Mouse (Mus musculus) spleen, adult 18-20 months (tissue): Measurements from ENCODE around the gene D430041D05Rik.

ENCODE experiments used
- DNase-seq, 2 experiments: peaks; one replicate each; pipeline ENCODE4 v3.0.0; 2022; ENCODE audit warnings: mixed read lengths in 2 of 2

The D430041D05Rik gene

DNA sequence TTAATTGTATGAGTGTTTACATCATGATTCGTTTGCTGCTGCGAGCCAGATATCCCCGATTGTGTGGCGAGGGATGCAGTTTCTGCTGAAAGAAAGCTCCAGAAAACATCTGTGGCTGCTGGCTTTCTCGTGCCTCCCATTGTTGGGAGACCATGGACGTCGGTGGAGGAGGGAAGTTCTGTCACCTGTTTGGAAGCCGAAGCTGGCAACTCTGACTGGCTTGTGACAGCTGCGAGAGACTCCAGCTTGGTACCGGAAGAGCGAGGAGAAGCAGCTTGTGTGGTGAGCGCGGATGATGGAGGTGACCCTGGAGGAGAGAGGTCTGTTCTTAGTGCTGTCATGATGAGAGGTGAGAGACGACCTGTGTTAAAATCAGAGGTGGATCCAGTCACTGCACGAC is 154.2 kb downstream of the D430041D05Rik start:
- DNase-seq, result no peak

DNA sequence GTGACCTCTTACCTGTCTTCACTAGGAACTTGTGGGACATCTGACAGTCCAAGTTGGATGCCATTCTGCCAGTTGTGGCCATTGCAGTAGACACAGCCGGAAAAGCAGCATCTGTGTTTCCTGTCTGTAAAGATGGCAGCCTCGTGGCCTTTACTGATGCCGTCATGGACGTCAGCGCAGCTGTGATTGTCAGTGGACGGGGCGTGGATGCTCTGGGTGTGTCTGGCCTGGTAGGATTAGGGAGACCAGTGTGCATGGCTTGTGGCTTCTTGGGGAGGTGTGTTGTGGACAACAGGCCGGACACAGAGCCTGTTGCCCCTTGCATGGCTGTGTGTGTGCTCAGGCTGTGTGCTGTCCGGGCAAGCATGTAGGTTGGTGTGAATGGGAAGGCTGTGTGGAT is 155.9 kb downstream of the D430041D05Rik start:
- DNase-seq, result no peak

DNA sequence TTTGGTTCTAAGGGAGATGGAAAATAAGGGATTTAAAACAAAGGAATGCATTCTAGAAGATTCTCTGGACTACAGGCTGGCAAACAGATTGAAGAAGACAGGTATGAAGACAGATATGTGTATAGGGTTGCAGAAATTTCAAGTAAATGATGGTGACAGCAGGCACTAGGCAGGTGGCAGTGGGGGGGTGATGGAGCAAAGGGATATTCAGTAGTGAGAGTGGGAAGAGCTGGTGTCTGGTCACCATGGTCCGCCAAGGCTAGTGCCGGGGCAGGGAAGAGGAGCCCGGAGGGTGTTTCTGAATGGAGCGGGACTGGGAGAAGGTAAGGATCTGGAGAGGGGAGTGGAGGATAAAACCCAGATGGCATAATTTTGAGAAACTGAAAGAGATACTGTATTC is 157.5 kb downstream of the D430041D05Rik start:
- no peak for DNase-seq

DNA sequence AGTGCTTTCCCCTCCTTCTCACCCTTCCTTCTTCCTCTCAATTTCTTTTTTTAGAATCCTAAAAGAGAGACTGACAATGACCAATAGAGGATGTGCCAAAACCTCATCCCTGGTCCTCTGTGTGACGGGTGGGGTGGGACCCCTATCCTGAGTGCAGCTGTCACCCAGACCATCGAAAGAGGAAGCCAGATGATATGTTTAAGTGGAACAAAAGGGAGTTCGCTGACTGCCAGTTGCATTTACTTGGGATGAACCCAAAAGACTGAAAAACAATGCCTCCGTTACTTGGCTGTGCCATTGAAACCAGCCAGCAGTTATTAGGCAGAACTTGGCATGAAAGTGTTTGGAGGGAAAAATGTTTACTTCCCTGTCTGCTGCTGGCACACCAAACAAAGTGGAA is 159.2 kb downstream of the D430041D05Rik start:
- no peak for DNase-seq

DNA sequence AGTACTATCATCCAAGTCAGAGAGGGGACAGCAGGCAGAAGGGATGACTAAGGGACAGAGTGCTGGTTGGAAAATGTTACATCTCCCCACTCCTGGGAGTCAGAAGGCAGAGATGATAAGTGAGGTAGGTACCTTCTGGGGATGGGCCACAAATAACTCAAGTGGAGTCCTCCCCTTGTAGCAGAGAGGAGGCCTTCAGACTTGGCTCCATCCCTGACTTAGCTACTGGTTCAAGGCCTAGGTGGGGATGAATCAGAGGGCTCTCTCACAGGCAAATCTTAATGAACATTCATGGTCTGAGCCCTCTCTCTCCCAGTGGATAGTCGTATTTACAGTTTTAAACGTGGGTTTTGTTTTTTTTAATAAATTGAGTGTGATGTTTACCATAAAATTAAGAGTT is 161.0 kb downstream of the D430041D05Rik start:
- no peak for DNase-seq

DNA sequence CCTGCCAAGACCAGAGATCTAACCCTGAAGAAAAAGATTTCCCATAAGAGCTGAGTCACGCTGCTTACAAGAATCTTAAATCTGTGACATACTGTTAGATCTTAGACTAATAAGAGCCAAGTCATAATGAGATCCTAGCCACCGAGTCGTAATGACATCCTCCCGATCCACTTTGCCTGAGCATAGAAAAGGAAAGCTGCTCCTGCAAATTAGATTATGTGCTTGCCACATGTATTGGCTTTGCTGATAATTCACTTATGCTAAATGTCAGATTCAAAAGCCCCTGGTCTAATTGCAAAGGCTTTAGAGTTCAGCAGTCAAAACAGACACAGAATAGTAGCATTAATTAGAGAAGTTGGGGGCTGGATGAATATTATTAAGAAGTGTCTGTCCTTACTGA is 164.0 kb downstream of the D430041D05Rik start:
- DNase-seq, result no peak

DNA sequence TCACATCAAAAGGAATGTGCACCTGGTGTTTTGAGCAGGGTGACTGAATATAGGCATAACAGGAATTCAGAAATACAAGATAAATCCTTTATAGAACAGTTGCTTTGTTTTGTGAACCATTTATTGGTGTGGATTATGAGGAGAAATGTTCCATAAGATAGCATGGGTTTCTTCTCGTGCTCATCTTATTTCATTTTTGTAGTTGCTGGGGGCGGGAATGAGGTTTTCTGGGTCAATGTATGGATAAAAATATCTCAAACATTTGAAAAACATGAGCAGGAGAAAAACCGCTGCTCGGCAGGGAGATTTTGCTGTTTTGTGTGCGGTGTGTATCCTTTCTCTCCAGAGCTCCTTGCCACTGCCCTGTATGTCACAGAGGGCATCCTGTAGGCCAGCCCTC is 168.8 kb downstream of the D430041D05Rik start:
- no peak for DNase-seq

DNA sequence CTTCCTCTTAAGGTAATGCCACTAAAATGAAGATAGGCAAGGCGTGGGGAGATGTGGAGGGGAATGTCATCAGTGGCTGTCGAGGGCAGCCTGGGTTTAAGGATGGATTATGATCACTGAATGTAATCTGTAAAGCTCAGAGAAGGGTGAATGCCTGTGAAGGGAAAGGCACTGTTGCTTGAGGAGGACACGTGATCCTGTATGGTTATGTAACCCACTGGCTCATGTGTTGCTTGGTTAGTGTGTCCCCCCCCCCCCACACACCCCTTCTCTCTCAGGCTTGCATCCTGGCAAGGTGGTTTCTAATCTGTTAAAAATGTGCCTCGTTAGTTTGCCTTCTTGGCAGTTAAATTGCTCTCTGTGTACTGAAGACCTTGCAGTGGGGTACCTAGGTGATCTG is 173.7 kb downstream of the D430041D05Rik start:
- DNase-seq, result no peak

DNA sequence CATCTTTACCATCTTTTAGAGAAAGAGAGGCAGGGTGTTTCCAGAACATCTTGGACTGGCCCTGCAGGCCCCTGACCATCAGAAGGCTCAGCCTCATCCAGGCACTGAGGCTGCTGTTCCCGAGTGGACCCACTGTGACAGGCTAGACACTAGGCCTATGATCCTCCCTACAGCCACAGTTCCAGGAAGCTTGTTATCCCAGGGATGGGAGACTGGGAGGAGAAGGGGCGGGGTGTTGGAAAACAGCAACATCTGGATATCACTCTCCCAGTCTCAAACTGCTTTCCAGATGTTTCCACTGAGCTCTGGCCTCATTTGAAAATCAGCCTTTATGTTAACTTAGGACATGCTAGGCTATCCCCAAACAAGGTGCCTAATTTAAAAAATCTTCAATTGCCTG is 180.4 kb downstream of the D430041D05Rik start:
- DNase-seq, result no peak

DNA sequence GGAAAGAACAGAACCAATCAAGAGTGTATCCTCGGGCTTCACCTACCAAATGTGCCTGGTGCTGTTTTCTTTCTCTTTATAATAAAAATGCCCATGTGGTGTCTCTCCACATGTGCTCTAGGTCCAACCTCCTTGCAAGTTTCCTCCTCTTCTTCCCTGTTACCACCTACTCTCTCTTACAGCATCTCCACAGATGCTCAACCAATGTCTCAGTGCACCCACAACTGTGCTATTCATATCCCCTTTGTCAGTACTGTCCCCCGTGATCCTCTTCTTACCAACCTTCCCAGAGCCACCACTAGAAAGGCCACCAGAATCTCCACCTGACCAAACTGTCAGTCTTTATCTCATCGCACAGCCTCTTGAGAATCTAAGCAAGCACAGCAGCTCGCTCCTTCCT is 184.8 kb downstream of the D430041D05Rik start:
- DNase-seq, result no peak

DNA sequence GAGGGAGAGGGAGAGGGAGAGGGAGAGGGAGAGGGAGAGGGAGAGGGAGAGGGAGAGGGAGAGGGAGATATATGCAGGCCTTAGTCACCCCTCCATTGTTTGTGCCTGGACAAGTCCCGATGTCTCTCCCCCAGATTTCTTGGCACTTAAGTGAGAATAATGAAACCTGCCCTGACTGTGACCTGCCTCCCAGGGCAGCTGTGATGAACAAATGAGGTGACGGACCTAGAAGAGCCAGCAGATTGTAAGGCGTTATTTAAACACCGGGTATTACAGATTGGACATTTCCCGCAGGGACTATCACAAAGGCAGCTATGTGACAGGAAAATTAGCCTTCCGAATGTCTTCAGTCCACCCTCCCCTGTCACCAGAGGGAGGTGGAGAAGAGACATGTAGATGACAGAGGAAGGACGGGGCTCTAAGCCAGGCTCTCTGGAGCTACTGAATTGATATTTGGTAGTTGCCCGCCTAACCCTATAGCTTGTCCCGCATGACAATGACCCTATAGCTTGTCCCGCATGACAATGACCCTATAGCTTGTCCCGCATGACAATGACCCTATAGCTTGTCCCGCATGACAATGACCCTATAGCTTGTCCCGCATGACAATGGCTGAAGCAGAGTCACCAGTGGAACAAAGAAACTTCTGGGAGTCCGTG is 191.0 kb downstream of the D430041D05Rik start:
- no peak for DNase-seq

DNA sequence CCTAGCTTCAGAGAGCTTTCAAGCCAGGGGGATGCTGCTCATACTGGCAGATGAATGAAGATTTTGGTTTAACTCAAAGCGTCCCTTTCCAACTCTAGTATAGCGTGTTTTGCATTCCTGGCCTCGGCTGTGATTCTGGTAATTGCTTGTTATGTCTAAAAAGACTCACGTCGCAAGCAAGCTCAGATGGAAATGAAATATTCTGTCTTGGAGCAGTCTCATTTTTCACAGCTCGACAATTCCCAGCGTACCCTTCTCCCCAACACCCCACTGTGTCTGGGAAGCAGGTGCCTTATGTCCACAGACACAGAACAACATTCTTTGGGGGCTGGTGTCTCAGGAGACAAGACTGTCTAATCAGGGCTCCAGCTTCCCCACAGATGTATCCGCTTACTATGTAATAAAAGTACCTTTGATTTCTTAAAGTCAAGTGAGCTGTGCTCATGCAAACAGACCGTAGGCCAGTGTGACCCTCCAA is 192.2 kb downstream of the D430041D05Rik start:
- no peak for DNase-seq

DNA sequence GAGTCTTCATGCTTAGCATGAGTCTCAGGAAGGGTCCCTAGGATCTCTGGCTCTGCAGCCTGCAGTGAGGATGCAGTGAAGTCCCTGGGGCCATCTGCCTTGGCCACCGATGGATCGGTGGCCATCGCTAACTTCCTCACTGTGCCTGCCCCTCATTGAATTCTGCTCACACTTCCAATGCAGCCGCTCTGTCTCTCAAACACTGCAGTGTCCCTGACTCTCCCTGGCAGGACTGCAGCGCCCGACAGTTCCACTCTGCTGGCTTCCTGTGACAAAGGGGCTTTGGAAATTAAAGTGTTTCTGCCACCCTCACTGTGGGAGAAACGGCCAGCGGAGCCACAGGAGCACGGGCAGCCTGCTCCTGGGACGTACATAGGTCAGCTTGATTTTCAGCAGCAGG is 192.7 kb downstream of the D430041D05Rik start:
- no peak for DNase-seq

DNA sequence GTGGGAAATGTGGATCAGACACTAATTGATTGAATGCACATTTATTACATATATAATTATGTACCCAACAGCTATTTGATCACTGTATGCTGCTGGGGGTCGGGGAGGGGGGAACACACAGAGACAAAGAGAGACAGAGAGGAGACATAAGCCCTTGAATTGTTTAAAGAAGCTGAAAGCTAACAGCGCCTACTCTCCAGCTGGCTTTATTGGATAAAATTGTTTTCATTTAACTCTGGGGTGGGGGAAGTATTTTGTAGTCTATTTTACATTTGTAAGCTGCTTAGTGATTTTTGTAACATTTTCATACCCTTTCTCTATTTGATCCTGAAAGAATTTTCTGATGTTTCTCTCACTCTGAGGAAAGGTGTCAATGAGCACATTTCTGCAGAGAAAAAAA is 201.4 kb downstream of the D430041D05Rik start:
- no peak for DNase-seq

DNA sequence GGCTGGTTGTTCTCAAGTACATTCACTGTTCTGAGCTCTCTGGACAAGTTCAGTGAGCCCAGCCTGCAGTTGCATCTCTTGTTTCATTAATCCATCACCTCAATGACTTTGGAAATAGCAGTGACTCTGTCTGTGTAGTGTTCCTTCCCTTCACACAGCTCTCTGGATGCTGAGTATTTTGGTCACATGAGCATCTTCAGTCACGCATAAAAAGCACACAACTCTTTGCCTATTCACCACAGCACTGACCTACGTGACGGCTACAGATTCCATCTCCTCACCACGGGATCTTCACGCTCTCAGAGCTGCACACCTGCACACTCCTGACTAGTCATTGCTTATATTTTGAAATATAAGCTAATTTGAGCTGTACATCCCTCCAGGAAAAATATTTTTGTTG is 202.4 kb downstream of the D430041D05Rik start:
- no peak for DNase-seq

DNA sequence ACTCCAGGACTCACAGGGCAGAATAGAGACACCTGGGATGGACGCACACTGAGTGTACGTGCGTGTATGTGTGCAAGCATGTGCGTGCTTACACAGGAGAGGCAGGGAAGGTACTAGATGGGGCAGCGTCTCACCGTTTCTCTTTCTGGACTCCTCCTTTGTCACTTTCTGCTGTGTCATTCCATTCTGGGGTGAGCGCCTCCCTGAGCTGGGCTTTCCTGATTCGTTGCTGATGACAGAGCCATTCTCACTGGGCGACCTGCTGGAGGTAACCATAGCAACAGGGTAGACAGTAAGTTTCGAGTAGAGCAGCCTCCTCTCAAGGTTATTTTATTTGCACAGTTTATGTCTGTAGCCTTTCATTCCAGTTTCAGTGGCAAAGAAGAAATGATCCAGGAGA is 202.9 kb downstream of the D430041D05Rik start:
- DNase-seq, result no peak

DNA sequence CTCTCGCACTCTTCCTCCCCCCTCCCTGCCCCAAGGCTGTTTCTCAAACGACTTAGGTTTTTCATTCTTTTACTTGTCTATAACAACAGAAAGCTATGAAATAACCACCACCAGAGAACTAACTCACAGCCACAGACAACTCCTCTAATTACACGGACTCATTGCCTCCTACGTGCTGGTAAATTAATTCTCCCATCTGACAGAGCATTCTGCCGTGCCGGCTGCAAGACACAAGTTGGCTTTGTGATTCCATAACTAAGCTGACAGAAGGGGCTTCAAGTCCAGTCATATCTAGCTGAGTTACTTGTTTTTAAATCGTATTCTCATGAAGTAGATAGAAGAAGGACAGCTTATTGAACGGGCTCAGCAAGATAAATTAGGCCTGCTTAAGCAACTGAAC is 205.2 kb downstream of the D430041D05Rik start:
- no peak for DNase-seq

DNA sequence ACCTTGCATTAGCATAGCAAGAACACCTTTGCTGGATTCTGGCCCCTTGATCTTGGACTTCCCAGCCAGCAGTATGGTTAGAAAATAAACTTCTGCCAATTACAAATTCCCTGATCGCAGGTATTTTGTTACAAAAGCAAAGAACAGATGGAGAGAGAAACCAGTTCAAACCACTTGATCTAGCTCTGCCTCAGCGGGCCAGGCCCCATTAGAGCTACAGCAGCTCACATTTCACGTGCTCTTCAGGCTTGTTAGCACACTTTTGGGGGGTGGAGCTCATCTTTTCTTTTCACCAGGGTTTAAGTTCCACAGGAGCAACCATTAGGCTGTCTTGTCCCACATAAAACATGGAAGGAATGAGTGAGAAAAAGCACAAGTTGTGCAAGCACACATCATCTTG is 210.6 kb downstream of the D430041D05Rik start:
- no peak for DNase-seq

DNA sequence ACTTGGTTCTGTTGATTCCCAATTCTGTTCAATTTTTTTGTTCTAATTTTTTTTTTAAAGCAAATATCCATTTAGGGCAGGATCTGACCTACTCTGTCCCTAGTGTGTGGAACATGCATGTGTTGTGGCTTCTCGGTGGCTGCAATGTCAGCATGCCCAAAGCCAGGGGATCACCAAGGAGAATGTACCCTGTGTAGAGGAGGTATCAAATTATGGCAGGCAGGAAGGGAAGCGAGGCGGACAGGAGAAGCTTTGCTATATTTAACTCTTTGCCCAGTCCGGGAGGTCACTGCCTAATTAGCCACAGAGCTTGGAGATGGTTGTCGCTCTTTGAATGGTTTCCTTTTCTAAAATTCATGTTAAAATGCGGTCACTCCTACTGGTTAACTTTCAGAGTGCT is 212.6 kb downstream of the D430041D05Rik start:
- DNase-seq, result no peak

DNA sequence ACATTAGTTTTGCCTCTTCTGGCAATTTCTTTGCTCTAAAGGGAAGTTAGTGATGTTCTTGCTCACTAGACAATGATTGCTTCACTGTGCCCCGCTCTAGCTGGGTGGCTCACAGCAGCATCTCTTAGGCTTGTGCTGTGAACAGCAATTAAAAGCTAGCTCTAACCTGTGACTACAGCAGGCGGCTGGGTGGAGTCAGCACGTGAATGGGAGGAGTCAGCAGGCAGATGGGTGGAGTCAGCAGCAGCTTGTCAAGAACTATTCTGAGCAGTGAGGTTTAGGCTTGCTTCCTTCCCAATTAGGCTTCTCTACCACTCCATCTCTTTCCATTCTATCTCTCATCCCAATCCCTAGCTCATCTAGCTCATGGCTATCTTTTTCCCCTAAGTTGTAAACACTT is 213.5 kb downstream of the D430041D05Rik start:
- no peak for DNase-seq

DNA sequence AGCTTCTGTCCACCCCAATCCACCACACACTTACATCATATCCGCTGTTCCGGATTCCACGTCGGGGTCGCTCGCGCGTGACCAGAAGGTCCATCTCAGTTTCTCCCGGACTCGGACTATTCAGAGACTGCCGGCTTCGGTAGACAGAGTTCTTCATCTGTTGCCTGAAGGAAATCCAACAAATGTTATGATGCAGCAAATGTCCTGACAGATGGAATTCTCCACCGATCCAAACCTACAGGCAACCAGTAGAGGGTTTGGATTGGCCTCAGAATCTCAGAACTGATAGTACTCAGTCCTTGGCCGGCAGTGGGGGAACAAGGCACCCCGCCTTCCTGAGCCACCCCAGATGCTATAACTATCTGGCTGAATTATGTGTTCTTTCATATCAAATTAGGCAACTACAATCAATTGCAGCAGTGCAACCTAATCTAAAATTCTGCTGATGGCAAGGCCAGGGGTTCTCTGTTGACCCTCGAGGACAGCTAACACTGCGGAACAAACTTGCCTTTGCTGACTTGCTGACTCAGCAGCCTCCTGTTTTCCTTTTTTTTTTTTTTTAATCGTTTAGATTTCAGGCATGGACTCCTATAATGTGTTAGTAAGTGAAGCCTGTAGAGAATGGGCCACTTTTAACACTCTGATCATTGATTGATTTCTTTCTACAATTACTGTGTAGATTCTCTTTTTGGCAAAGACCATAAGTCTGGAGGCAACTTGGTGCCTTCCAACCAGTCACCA is 218.2 kb downstream of the D430041D05Rik start:
- no peak for DNase-seq

DNA sequence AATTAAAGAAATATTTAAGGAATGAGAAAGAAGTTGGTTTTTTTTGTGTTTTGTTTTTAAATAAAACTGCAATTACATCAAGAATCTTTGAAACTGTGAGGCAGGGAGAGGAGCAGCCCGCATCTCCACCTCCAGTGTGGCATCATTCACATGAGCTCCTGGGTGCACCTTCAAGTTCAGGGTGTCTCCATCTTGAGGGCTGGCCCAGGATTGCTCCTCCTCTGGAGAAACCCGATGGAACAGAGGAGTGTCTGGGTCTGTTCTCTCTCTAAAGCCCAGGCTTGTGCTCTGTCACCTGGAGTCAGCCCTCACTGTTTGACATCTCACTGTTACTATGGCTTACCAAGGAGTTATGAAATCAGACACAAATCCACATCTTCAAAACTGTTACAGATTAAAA is 219.1 kb downstream of the D430041D05Rik start:
- DNase-seq, result no peak

DNA sequence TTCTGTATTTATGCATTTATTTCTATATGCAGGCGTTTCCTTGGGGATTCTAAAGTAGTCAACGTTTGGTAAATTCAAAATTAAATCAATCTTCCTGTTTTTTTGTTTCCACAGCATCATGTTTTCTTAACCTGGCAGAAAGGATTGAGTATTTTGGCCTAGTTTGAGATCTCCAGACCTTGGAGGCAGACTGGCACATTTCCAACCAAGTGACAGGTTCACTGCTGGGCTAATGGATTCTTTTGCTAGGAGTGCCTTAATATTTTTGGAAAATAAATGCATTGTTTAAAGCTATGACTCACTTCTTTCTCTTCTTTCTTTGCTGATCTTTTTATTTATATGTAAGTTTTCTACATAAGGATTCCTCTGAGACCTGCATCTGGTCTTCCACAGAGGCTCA is 222.0 kb downstream of the D430041D05Rik start:
- no peak for DNase-seq

DNA sequence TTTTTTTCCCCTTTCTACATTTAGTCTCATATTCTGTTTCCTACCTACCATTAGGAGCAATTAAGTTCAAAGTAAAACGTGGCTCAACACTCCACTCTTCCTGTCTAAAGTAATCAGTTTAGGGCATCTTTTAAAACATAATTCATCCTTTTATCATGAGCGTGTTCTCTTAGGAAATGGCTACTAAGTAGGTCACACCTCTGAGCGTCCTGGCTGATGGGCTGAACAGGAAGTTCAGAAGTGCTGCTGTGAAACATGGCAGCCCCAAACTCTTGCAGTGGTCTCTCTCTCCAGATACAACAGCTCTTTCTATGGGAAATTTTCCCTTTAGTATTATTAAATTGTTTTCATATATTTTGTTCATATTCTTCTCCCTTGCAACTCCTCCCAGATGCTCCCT is 223.7 kb downstream of the D430041D05Rik start:
- DNase-seq, result no peak

DNA sequence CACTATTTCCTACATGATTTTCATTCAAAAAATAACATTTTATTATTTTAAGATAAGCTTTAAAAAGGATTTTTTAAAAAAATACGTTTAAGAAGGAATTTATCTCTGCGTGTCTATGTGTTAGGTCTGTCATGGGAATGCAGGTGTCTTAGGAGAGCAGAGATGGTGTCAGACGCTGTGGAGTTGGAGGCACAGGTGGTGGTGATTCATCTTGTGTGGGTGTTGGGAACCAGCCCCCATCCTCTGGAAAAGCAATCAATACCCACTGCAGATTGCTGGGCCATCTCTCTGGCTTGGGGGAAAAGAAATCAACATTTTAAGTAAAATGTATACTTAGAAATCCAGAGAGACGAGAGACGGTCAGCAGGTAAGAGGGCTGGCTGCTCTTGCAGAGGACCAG is 225.2 kb downstream of the D430041D05Rik start:
- no peak for DNase-seq
